Mouse (Mus musculus) CH12.LX (cell line): ENCODE results near the gene Prkcb.

Experiments used
- CHD1 ChIP-seq: IDR thresholded peaks from 2 replicates; pipeline ENCODE4 v1.6.1; 2012; ENCODE audit warnings: low read depth, low read length, improper control_type of control experiment, inconsistent platforms
- CTCF ChIP-seq, 2 experiments: IDR thresholded peaks in 1 of 2; conservative IDR thresholded peaks in 1 of 2; 2 replicates each; pipeline ENCODE4 v1.5.1; 2011 to 2012; ENCODE audit warnings: low read depth in 2 of 2, low read length in 2 of 2, improper control_type of control experiment in 1 of 2, inconsistent platforms in 1 of 2, mild to moderate bottlenecking in 1 of 2, moderate library complexity in 1 of 2

DNA sequence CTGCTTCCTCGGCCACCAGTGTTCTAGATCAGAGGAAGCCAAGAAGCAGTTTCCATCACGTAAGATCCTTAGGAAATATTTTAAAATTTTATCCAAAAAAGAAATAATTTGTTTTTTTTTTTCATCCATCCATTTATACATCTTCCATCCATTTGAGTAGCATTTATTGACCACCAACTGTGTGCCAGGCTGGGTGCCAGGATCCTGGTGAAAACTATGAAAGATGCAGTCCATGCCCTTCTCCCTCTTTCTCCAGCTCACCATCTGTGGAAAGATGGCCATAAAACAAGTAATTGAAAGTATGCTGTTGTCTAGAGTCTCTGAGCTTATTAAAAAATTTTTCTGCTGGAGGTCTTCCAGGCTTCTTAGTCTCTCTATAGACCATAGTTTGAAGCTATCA lies 341.8 kb downstream of the Prkcb start:
- no peak for TF ChIP-seq CTCF (conservative IDR thresholded peaks at IDR 0.05 in 1 of 2, IDR thresholded peaks at IDR 0.05 in 1 of 2; ENCODE audit: low read depth in 2 of 2, low read length in 2 of 2)
- TF ChIP-seq CHD1: no peak
